Mouse (Mus musculus) olfactory bulb, adult 2 months (tissue): ENCODE measurements around the gene Ccl8.

Experiments
- CTCF ChIP-seq: fragments of 200-500 bp; IDR thresholded peaks from 2 replicates; pipeline ENCODE4 v1.5.1; 2012; ENCODE audit warnings: low read depth, mild to moderate bottlenecking, low read length, moderate library complexity; ENCODE audit not compliant: insufficient read depth
- POLR2A ChIP-seq: fragments of 200-500 bp; IDR thresholded peaks from 2 replicates; pipeline ENCODE4 v1.6.1; 2012; ENCODE audit warnings: mild to moderate bottlenecking, low read depth, low read length, moderate library complexity; ENCODE audit not compliant: insufficient read depth

DNA sequence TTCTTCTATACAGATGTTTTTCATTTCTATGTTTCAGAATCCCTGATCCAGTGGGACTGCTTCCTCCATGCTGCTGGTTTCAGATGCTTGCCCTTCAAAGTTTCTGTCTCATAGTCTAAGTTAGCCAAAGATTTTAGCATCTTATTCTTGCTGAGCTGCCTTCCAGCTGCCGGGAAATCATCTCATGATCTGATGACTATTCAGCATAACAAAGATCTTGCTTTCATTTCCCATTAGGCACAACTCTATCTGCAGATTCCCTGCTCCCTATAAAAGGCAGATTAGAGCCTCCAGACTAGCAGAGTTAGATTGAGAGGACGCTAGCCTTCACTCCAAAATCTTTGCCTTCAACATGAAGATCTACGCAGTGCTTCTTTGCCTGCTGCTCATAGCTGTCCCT lies at the start of gene Ccl8:
- TF ChIP-seq POLR2A (no peak), CTCF (no peak)
